Mouse (Mus musculus) stomach, embryonic 14.5 days (tissue): ENCODE results near the gene Mrps14. TPM values are rescaled to one million over a fixed set of nuclear protein-coding genes. Genes with fewer than 3 reads are reported as not detected.

Experiments used
- ATAC-seq: fragments of 200-750 bp; cut with Nextera tagmentation; 2 replicates; pipeline ENCODE4 v1.8.0; 2017; ENCODE audit warnings: low read depth, moderate TSS enrichment; ENCODE audit not compliant: insufficient number of reproducible peaks, insufficient read depth, low FRiP score
- H3K27ac ChIP-seq: fragments of 300-500 bp; sonication (generic); 2 replicates; pipeline ENCODE4 v1.5.1; 2014; ENCODE audit warnings: mild to moderate bottlenecking, low read length, moderate library complexity, mixed read lengths
- H3K27me3 ChIP-seq: fragments of 300-500 bp; sonication (generic); 2 replicates; pipeline ENCODE4 v1.6.1; 2014; ENCODE audit warnings: low read length, control low read depth, mixed read lengths; ENCODE audit not compliant: control insufficient read depth, insufficient read depth
- H3K36me3 ChIP-seq: fragments of 300-500 bp; sonication (generic); 2 replicates; pipeline ENCODE4 v1.6.1; 2014; ENCODE audit warnings: mild to moderate bottlenecking, control low read depth, low read length, moderate library complexity, mixed read lengths; ENCODE audit not compliant: control insufficient read depth, insufficient read depth
- H3K4me1 ChIP-seq: fragments of 300-500 bp; sonication (generic); 2 replicates; pipeline ENCODE4 v1.6.1; 2014; ENCODE audit warnings: low read length, control low read depth, mixed read lengths; ENCODE audit not compliant: control insufficient read depth, insufficient read depth
- H3K4me2 ChIP-seq: fragments of 300-500 bp; sonication (generic); replicated peaks from 2 replicates; pipeline ENCODE4 v1.6.1; 2014; ENCODE audit warnings: low read depth, low read length, control low read depth
- H3K4me3 ChIP-seq: fragments of 300-500 bp; sonication (generic); 2 replicates; pipeline ENCODE4 v1.5.1; 2014; ENCODE audit warnings: low read depth, low read length, control low read depth
- H3K9ac ChIP-seq: fragments of 300-500 bp; sonication (generic); replicated peaks from 2 replicates; pipeline ENCODE4 v1.6.1; 2014; ENCODE audit warnings: low read depth, mild to moderate bottlenecking, control low read depth, low read length, moderate library complexity, mixed read lengths
- H3K9me3 ChIP-seq: fragments of 300-500 bp; sonication (generic); 2 replicates; pipeline ENCODE4 v1.6.1; 2016; ENCODE audit warnings: low read depth, low read length, control low read depth; ENCODE audit not compliant: control insufficient read depth
- WGBS: fragments of 180-500 bp; shearing (Covaris S2); extraction: QIAGEN DNeasy Blood & Tissue Kit; methylation state at CpG from one replicate; pipeline ENCODE4 v1.1.7; 2014; 5-methylcytosine and 5-hydroxymethylcytosine counted together
- polyA plus RNA-seq: library from polyadenylated mRNA; unstranded; fragments of >200 nt; fragmentation: Nextera tagmentation; extraction: Ambion mirVana; gene quantifications from 2 replicates; pipeline ENCODE4 v1.2.1, GENCODE M21; 2014

Mrps14 gene
- polyA plus RNA-seq, 1 experiment from 2014 or later = 261 TPM

- Histone ChIP-seq H3K4me3 (peak within 1 kb of the TSS; percentile 61), H3K9ac (peak within 1 kb of the TSS; percentile 82), H3K27me3 (no peaks in the 10 kb centered on the region), H3K4me2 (peak within 1 kb of the TSS; percentile 77), H3K27ac (peak within 1 kb of the TSS; percentile 99), H3K36me3 (no peaks in the 10 kb centered on the region; the same call in 1 of the 2 replicates), H3K4me1 (peaks cover 9% of the 10 kb centered on the region), H3K9me3 (no peaks in the 10 kb centered on the region)
- ATAC-seq = peak; percentile 99
- WGBS = 1% methylated on average over 76 of the region's 76 CpGs
These were observed 18.0 kb downstream of the Mrps14 start, which contains the start of gene Cacybp for GRCm38 (mm10) chr1:160212703-160213669. Gene Cacybp (minus strand): TSS chr1:160212875.

GRCm38 (mm10) chr1:160214171-160214570 is 19.2 kb downstream of the Mrps14 start:
- no peaks in the 10 kb centered on the region for H3K27me3 ChIP-seq
- no peak overlapping the region for H3K9ac ChIP-seq
- no peak overlapping the region for H3K27ac ChIP-seq
- H3K4me1 ChIP-seq = peaks cover 9% of the 10 kb centered on the region
- H3K36me3 ChIP-seq = no peaks in the 10 kb centered on the region
- no peak overlapping the region for H3K4me3 ChIP-seq
- WGBS = 86% methylated on average over 7 of the region's 7 CpGs
- no peak for ATAC-seq
- H3K4me2 ChIP-seq = no peak overlapping the region; the same call in 1 of the 2 replicates
- H3K9me3 ChIP-seq = no peaks in the 10 kb centered on the region

- Histone ChIP-seq H3K9ac (no peak overlapping the region), H3K36me3 (no peaks in the 10 kb centered on the region), H3K4me3 (no peak overlapping the region), H3K27ac (no peak overlapping the region), H3K9me3 (no peaks in the 10 kb centered on the region), H3K4me2 (no peak overlapping the region), H3K27me3 (no peaks in the 10 kb centered on the region), H3K4me1 (no peaks in the 10 kb centered on the region)
- 85% methylated on average over 3 of the region's 3 CpGs for WGBS
- no peak for ATAC-seq
These were observed 22.9 kb downstream of the Mrps14 start for GRCm38 (mm10) chr1:160217898-160218297.

GRCm38 (mm10) chr1:160224093-160224492 is 29.1 kb downstream of the Mrps14 start:
- H3K4me1 ChIP-seq = no peaks in the 10 kb centered on the region
- no peaks in the 10 kb centered on the region for H3K27me3 ChIP-seq
- WGBS = 61% methylated on average over 2 of the region's 2 CpGs
- no peaks in the 10 kb centered on the region for H3K36me3 ChIP-seq
- H3K4me3 ChIP-seq = no peak overlapping the region
- no peak overlapping the region for H3K27ac ChIP-seq
- no peak for ATAC-seq
- no peak overlapping the region for H3K9ac ChIP-seq
- no peaks in the 10 kb centered on the region for H3K9me3 ChIP-seq
- no peak overlapping the region for H3K4me2 ChIP-seq

- Histone ChIP-seq H3K4me2 (no peak overlapping the region), H3K27me3 (no peaks in the 10 kb centered on the region), H3K4me1 (no peaks in the 10 kb centered on the region), H3K9ac (no peak overlapping the region), H3K9me3 (no peaks in the 10 kb centered on the region), H3K4me3 (no peak overlapping the region), H3K36me3 (no peaks in the 10 kb centered on the region), H3K27ac (no peak overlapping the region)
- 87% methylated on average over 4 of the region's 4 CpGs for WGBS
- ATAC-seq = no peak
These were observed 32.2 kb downstream of the Mrps14 start for GRCm38 (mm10) chr1:160227196-160227595.

GRCm38 (mm10) chr1:160227850-160228249 is 32.8 kb downstream of the Mrps14 start:
- Histone ChIP-seq H3K36me3 (no peaks in the 10 kb centered on the region), H3K27me3 (no peaks in the 10 kb centered on the region), H3K4me3 (no peak overlapping the region), H3K9me3 (no peaks in the 10 kb centered on the region), H3K4me2 (no peak overlapping the region), H3K4me1 (no peaks in the 10 kb centered on the region), H3K9ac (no peak overlapping the region), H3K27ac (no peak overlapping the region)
- ATAC-seq = no peak

- Histone ChIP-seq H3K36me3 (no peaks in the 10 kb centered on the region), H3K27me3 (no peaks in the 10 kb centered on the region), H3K9ac (no peak overlapping the region), H3K9me3 (no peaks in the 10 kb centered on the region), H3K4me1 (no peaks in the 10 kb centered on the region), H3K27ac (no peak overlapping the region), H3K4me3 (no peak overlapping the region), H3K4me2 (no peak overlapping the region)
- WGBS = 35% methylated on average over 4 of the region's 4 CpGs
- ATAC-seq = no peak
These were observed 36.0 kb downstream of the Mrps14 start for GRCm38 (mm10) chr1:160231013-160231412.

- Histone ChIP-seq H3K9me3 (no peaks in the 10 kb centered on the region), H3K9ac (no peak overlapping the region), H3K4me2 (no peak overlapping the region), H3K4me1 (no peaks in the 10 kb centered on the region), H3K36me3 (no peaks in the 10 kb centered on the region), H3K4me3 (no peak overlapping the region), H3K27me3 (no peaks in the 10 kb centered on the region), H3K27ac (no peak overlapping the region)
- WGBS = 98% methylated on average over 3 of the region's 3 CpGs
- ATAC-seq = no peak
These were observed 37.1 kb downstream of the Mrps14 start for GRCm38 (mm10) chr1:160232113-160232512.
